Mouse (Mus musculus): ENCODE results near the gene Frmd8. TPM values are rescaled to one million over a fixed set of nuclear protein-coding genes. Genes with fewer than 3 reads are reported as not detected.

Gene Frmd8
- polyA plus RNA-seq, 1 experiment from 2014 or later = 13.1 TPM

- DNase-seq (ENCODE audit: low spot score) = no peak
- peaks cover 18% of the 10 kb centered on the region for H3K4me1 ChIP-seq (ENCODE audit: control insufficient read depth, insufficient read depth, low read length)
- ATAC-seq = no peak
- H3K27me3 ChIP-seq (replicated peaks; ENCODE audit: control insufficient read depth, insufficient read depth, low read length) = no peaks in the 10 kb centered on the region
- H3K36me3 ChIP-seq (ENCODE audit: control insufficient read depth, insufficient read depth, low read length) = no peaks in the 10 kb centered on the region
- H3K4me3 ChIP-seq (ENCODE audit: low read depth, low read length) = no peak overlapping the region
- no peak overlapping the region for H3K4me2 ChIP-seq (ENCODE audit: low read length)
- H3K9me3 ChIP-seq (replicated peaks; ENCODE audit: control insufficient read depth, low read length) = no peaks in the 10 kb centered on the region
- no peak overlapping the region for H3K27ac ChIP-seq (ENCODE audit: low read depth, low read length)
- H3K9ac ChIP-seq (ENCODE audit: low read length) = no peak overlapping the region
- WGBS = 81% methylated on average over 4 of the region's 4 CpGs
Measured at GRCm38 (mm10) chr19:5826731-5827002, 48.4 kb downstream of the Frmd8 start.

- DNase-seq (ENCODE audit: low spot score) (no peak), ATAC-seq (no peak)
- 89% methylated on average over 5 of the region's 5 CpGs for WGBS
- H3K4me1 ChIP-seq (ENCODE audit: control insufficient read depth, insufficient read depth, low read length) = peaks cover 18% of the 10 kb centered on the region
- no peak overlapping the region for H3K9ac ChIP-seq (ENCODE audit: low read length)
- H3K27me3 ChIP-seq (replicated peaks; ENCODE audit: control insufficient read depth, insufficient read depth, low read length) = no peaks in the 10 kb centered on the region
- no peak overlapping the region for H3K4me3 ChIP-seq (ENCODE audit: low read depth, low read length)
- H3K9me3 ChIP-seq (replicated peaks; ENCODE audit: control insufficient read depth, low read length) = no peaks in the 10 kb centered on the region
- H3K4me2 ChIP-seq (ENCODE audit: low read length) = no peak overlapping the region
- H3K36me3 ChIP-seq (ENCODE audit: control insufficient read depth, insufficient read depth, low read length) = no peaks in the 10 kb centered on the region
- H3K27ac ChIP-seq (ENCODE audit: low read depth, low read length) = no peak overlapping the region
Measured at GRCm38 (mm10) chr19:5825901-5826730, 49.0 kb downstream of the Frmd8 start.

- WGBS = 77% methylated on average over 10 of the region's 10 CpGs
- Histone ChIP-seq H3K4me3 (ENCODE audit: low read depth, low read length) (no peak overlapping the region), H3K4me1 (ENCODE audit: control insufficient read depth, insufficient read depth, low read length) (peaks cover 18% of the 10 kb centered on the region), H3K9me3 (replicated peaks; ENCODE audit: control insufficient read depth, low read length) (no peaks in the 10 kb centered on the region), H3K27ac (ENCODE audit: low read depth, low read length) (no peak overlapping the region), H3K9ac (ENCODE audit: low read length) (no peak overlapping the region), H3K27me3 (replicated peaks; ENCODE audit: control insufficient read depth, insufficient read depth, low read length) (no peaks in the 10 kb centered on the region), H3K4me2 (ENCODE audit: low read length) (no peak overlapping the region), H3K36me3 (ENCODE audit: control insufficient read depth, insufficient read depth, low read length) (no peaks in the 10 kb centered on the region)
- ATAC-seq (no peak), DNase-seq (ENCODE audit: low spot score) (no peak)
Measured at GRCm38 (mm10) chr19:5824826-5825617, 50.1 kb downstream of the Frmd8 start.

GRCm38 (mm10) chr19:5824043-5824825 is 50.8 kb downstream of the Frmd8 start:
- H3K4me1 ChIP-seq (ENCODE audit: control insufficient read depth, insufficient read depth, low read length) = peaks cover 18% of the 10 kb centered on the region
- no peak overlapping the region for H3K4me2 ChIP-seq (ENCODE audit: low read length)
- DNase-seq (ENCODE audit: low spot score) = no peak
- H3K9me3 ChIP-seq (replicated peaks; ENCODE audit: control insufficient read depth, low read length) = no peaks in the 10 kb centered on the region
- no peak overlapping the region for H3K27ac ChIP-seq (ENCODE audit: low read depth, low read length)
- no peak overlapping the region for H3K9ac ChIP-seq (ENCODE audit: low read length)
- no peak for ATAC-seq
- H3K4me3 ChIP-seq (ENCODE audit: low read depth, low read length) = no peak overlapping the region
- H3K27me3 ChIP-seq (replicated peaks; ENCODE audit: control insufficient read depth, insufficient read depth, low read length) = no peaks in the 10 kb centered on the region
- 69% methylated on average over 22 of the region's 22 CpGs for WGBS
- no peaks in the 10 kb centered on the region for H3K36me3 ChIP-seq (ENCODE audit: control insufficient read depth, insufficient read depth, low read length)

- Histone ChIP-seq H3K4me2 (ENCODE audit: low read length) (no peak overlapping the region), H3K36me3 (ENCODE audit: control insufficient read depth, insufficient read depth, low read length) (no peaks in the 10 kb centered on the region), H3K9ac (ENCODE audit: low read length) (no peak overlapping the region), H3K27me3 (replicated peaks; ENCODE audit: control insufficient read depth, insufficient read depth, low read length) (no peaks in the 10 kb centered on the region), H3K9me3 (replicated peaks; ENCODE audit: control insufficient read depth, low read length) (no peaks in the 10 kb centered on the region), H3K4me1 (ENCODE audit: control insufficient read depth, insufficient read depth, low read length) (peaks cover 18% of the 10 kb centered on the region), H3K4me3 (ENCODE audit: low read depth, low read length) (no peak overlapping the region), H3K27ac (ENCODE audit: low read depth, low read length) (peak overlapping the region; percentile 48; the same call in 1 of the 2 replicates)
- DNase-seq (ENCODE audit: low spot score) (peak; percentile 81), ATAC-seq (peak; percentile 72)
- WGBS = 22% methylated on average over 9 of the region's 9 CpGs
Measured at GRCm38 (mm10) chr19:5823266-5823839, 51.7 kb downstream of the Frmd8 start.

GRCm38 (mm10) chr19:5822834-5823205 is 52.3 kb downstream of the Frmd8 start:
- no peaks in the 10 kb centered on the region for H3K27me3 ChIP-seq (replicated peaks; ENCODE audit: control insufficient read depth, insufficient read depth, low read length)
- peak overlapping the region; percentile 16; the same call in 1 of the 2 replicates for H3K4me2 ChIP-seq (ENCODE audit: low read length)
- H3K9me3 ChIP-seq (replicated peaks; ENCODE audit: control insufficient read depth, low read length) = no peaks in the 10 kb centered on the region
- peak overlapping the region; percentile 9; the same call in 1 of the 2 replicates for H3K27ac ChIP-seq (ENCODE audit: low read depth, low read length)
- WGBS = 61% methylated on average over 7 of the region's 7 CpGs
- H3K9ac ChIP-seq (ENCODE audit: low read length) = no peak overlapping the region; the same call in 1 of the 2 replicates
- no peaks in the 10 kb centered on the region for H3K36me3 ChIP-seq (ENCODE audit: control insufficient read depth, insufficient read depth, low read length)
- DNase-seq (ENCODE audit: low spot score) (no peak), ATAC-seq (no peak)
- peaks cover 18% of the 10 kb centered on the region for H3K4me1 ChIP-seq (ENCODE audit: control insufficient read depth, insufficient read depth, low read length)
- H3K4me3 ChIP-seq (ENCODE audit: low read depth, low read length) = no peak overlapping the region

- DNase-seq (ENCODE audit: low spot score) (peak; percentile 37), ATAC-seq (no peak)
- H3K4me2 ChIP-seq (ENCODE audit: low read length) = peak overlapping the region; percentile 16; the same call in 1 of the 2 replicates
- peaks cover 18% of the 10 kb centered on the region for H3K4me1 ChIP-seq (ENCODE audit: control insufficient read depth, insufficient read depth, low read length)
- H3K27ac ChIP-seq (ENCODE audit: low read depth, low read length) = peak overlapping the region; percentile 9; the same call in 1 of the 2 replicates
- no peak overlapping the region; the same call in 1 of the 2 replicates for H3K9ac ChIP-seq (ENCODE audit: low read length)
- H3K36me3 ChIP-seq (ENCODE audit: control insufficient read depth, insufficient read depth, low read length) = no peaks in the 10 kb centered on the region
- WGBS = 25% methylated on average over 12 of the region's 12 CpGs
- no peaks in the 10 kb centered on the region for H3K9me3 ChIP-seq (replicated peaks; ENCODE audit: control insufficient read depth, low read length)
- H3K27me3 ChIP-seq (replicated peaks; ENCODE audit: control insufficient read depth, insufficient read depth, low read length) = no peaks in the 10 kb centered on the region
- no peak overlapping the region for H3K4me3 ChIP-seq (ENCODE audit: low read depth, low read length)
Measured at GRCm38 (mm10) chr19:5822174-5822833, 52.8 kb downstream of the Frmd8 start.

- Histone ChIP-seq H3K36me3 (ENCODE audit: control insufficient read depth, insufficient read depth, low read length) (no peaks in the 10 kb centered on the region), H3K4me1 (ENCODE audit: control insufficient read depth, insufficient read depth, low read length) (peaks cover 18% of the 10 kb centered on the region), H3K27me3 (replicated peaks; ENCODE audit: control insufficient read depth, insufficient read depth, low read length) (no peaks in the 10 kb centered on the region), H3K4me3 (ENCODE audit: low read depth, low read length) (no peak overlapping the region), H3K9me3 (replicated peaks; ENCODE audit: control insufficient read depth, low read length) (no peaks in the 10 kb centered on the region), H3K27ac (ENCODE audit: low read depth, low read length) (no peak overlapping the region), H3K4me2 (ENCODE audit: low read length) (no peak overlapping the region), H3K9ac (ENCODE audit: low read length) (no peak overlapping the region)
- DNase-seq (ENCODE audit: low spot score) (no peak), ATAC-seq (no peak)
- 73% methylated on average over 5 of the region's 5 CpGs for WGBS
Measured at GRCm38 (mm10) chr19:5821847-5822173, 53.3 kb downstream of the Frmd8 start.

Measured in forebrain, embryonic 14.5 days (tissue).